Mouse (Mus musculus): ENCODE data around the gene Gdpd4.
A peak's percentile ranks its signal among the peaks of the same experiment; 100 is the strongest.

Gene Gdpd4

GRCm38 (mm10) chr7:98084541-98085293, 165.0 kb downstream of the Gdpd4 start:
- no peak for DNase-seq (ENCODE audit: low spot score in 2 of 2)

GRCm38 (mm10) chr7:98085314-98085713, 165.6 kb downstream of the Gdpd4 start:
- DNase-seq (ENCODE audit: low spot score in 2 of 2), result peak in 1 of 2 experiments; percentile 37

- no peak for DNase-seq (ENCODE audit: low spot score in 2 of 2)
These were observed 166.6 kb downstream of the Gdpd4 start for GRCm38 (mm10) chr7:98086346-98086745.

- DNase-seq (ENCODE audit: low spot score in 2 of 2), result no peak
These were observed 176.1 kb downstream of the Gdpd4 start for GRCm38 (mm10) chr7:98095852-98096251.

GRCm38 (mm10) chr7:98097557-98097956, 177.8 kb downstream of the Gdpd4 start:
- DNase-seq (ENCODE audit: low spot score in 2 of 2), result no peak
